Mouse (Mus musculus) mouse embryonic stem cell (cell line): ENCODE results near the gene Dock9.
"Not testable (repeated sequence)": the region's sequence is repeated elsewhere in the genome, so short reads cannot be mapped to it uniquely, and the experiment has no call there.

ENCODE experiments used
- in situ Hi-C, 2 experiments: fragments of 300-500 bp; cut with MboI; formaldehyde crosslinking; loops; 1 replicate in 1 of 2; 3 replicates in 1 of 2; pipeline ENCODE4 v1.14.3; 2019 to 2020; ENCODE audit warnings: low sequenced_read_pairs in 2 of 2, low pct_unique_long_range_greater_than_20kb in 1 of 2, mixed read lengths in 1 of 2; ENCODE audit not compliant: unreplicated experiment in 1 of 2

Gene Dock9

GRCm38 (mm10) chr14:121693991-121694594 lies 103.5 kb downstream of the Dock9 start:
- in situ Hi-C loops: no loop called here

GRCm38 (mm10) chr14:121689649-121690048 lies 108.0 kb downstream of the Dock9 start:
- in situ Hi-C loops: not testable (repeated sequence)

- in situ Hi-C loops: no loop called here
These were observed 109.5 kb downstream of the Dock9 start for GRCm38 (mm10) chr14:121688175-121688574.

GRCm38 (mm10) chr14:121687274-121687673 lies 110.4 kb downstream of the Dock9 start:
- in situ Hi-C loops: no loop called here

GRCm38 (mm10) chr14:121678913-121679312 lies 118.7 kb downstream of the Dock9 start:
- in situ Hi-C loops: no loop called here

GRCm38 (mm10) chr14:121678445-121678844 lies 119.2 kb downstream of the Dock9 start:
- in situ Hi-C loops: no loop called here

GRCm38 (mm10) chr14:121676596-121677330 lies 120.9 kb downstream of the Dock9 start:
- in situ Hi-C loops: no loop called here

GRCm38 (mm10) chr14:121676121-121676591 lies 121.5 kb downstream of the Dock9 start:
- in situ Hi-C loops: no loop called here

GRCm38 (mm10) chr14:121675579-121675978 lies 122.1 kb downstream of the Dock9 start:
- in situ Hi-C loops: no loop called here

GRCm38 (mm10) chr14:121675146-121675545 lies 122.5 kb downstream of the Dock9 start:
- in situ Hi-C loops: no loop called here

- in situ Hi-C loops: no loop called here
These were observed 127.6 kb downstream of the Dock9 start for GRCm38 (mm10) chr14:121670016-121670415.

GRCm38 (mm10) chr14:121666641-121667274 lies 130.9 kb downstream of the Dock9 start:
- in situ Hi-C loops: no loop called here

GRCm38 (mm10) chr14:121665693-121666273 lies 131.9 kb downstream of the Dock9 start:
- in situ Hi-C loops: no loop called here

GRCm38 (mm10) chr14:121663913-121664312 lies 133.7 kb downstream of the Dock9 start:
- in situ Hi-C loops: no loop called here

GRCm38 (mm10) chr14:121660918-121661317 lies 136.7 kb downstream of the Dock9 start:
- in situ Hi-C loops: no loop called here

GRCm38 (mm10) chr14:121660167-121660894 lies 137.3 kb downstream of the Dock9 start:
- in situ Hi-C loops: no loop called here

- in situ Hi-C loops: no loop called here
These were observed 138.4 kb downstream of the Dock9 start for GRCm38 (mm10) chr14:121659061-121659824.

GRCm38 (mm10) chr14:121658537-121658936 lies 139.1 kb downstream of the Dock9 start:
- in situ Hi-C loops: no loop called here
